Mouse (Mus musculus) lung, postnatal 0 days (tissue): ENCODE data around the gene Cdcp1. TPM values are rescaled to one million over a fixed set of nuclear protein-coding genes. Genes with fewer than 3 reads are reported as not detected.
A peak's percentile ranks its signal among the peaks of the same experiment; 100 is the strongest.

ENCODE experiments used
- ATAC-seq: fragments of 200-750 bp; cut with Nextera tagmentation; 2 replicates; pipeline ENCODE4 v1.8.0; 2017; ENCODE audit warnings: moderate library complexity
- DNase-seq: peaks from one replicate; pipeline ENCODE4 v3.0.0-alpha.2; 2016; ENCODE audit warnings: low spot score
- H3K27ac ChIP-seq: fragments of 300-500 bp; sonication (generic); 2 replicates; pipeline ENCODE4 v1.5.1; 2014; ENCODE audit warnings: antibody characterized with exemption, mild to moderate bottlenecking, low read length, mixed read lengths
- H3K27me3 ChIP-seq: fragments of 300-500 bp; sonication (generic); replicated peaks from 2 replicates; pipeline ENCODE4 v1.6.1; 2014; ENCODE audit warnings: low read length, mixed read lengths; ENCODE audit not compliant: insufficient read depth
- H3K36me3 ChIP-seq: fragments of 300-500 bp; sonication (generic); 2 replicates; pipeline ENCODE4 v1.6.1; 2014; ENCODE audit warnings: low read length, mixed read lengths; ENCODE audit not compliant: insufficient read depth
- H3K4me1 ChIP-seq: fragments of 300-500 bp; sonication (generic); 2 replicates; pipeline ENCODE4 v1.6.1; 2014; ENCODE audit warnings: antibody characterized with exemption, low read depth, low read length, mixed read lengths; ENCODE audit not compliant: insufficient read depth
- H3K4me2 ChIP-seq: fragments of 300-500 bp; sonication (generic); replicated peaks from 2 replicates; pipeline ENCODE4 v1.6.1; 2014; ENCODE audit warnings: low read depth, mild to moderate bottlenecking, low read length, moderate library complexity, mixed read lengths
- H3K4me3 ChIP-seq: fragments of 300-500 bp; sonication (generic); 2 replicates; pipeline ENCODE4 v1.5.1; 2014; ENCODE audit warnings: low read depth, low read length
- H3K9ac ChIP-seq: fragments of 300-500 bp; sonication (generic); replicated peaks from 2 replicates; pipeline ENCODE4 v1.6.1; 2014; ENCODE audit warnings: low read depth, mild to moderate bottlenecking
- H3K9me3 ChIP-seq: fragments of 300-500 bp; sonication (generic); 2 replicates; pipeline ENCODE4 v1.6.1; 2016; ENCODE audit warnings: low read length, mixed read lengths
- CTCF ChIP-seq: IDR thresholded peaks from 2 replicates; pipeline ENCODE4 v1.5.1; 2016; ENCODE audit warnings: antibody characterized with exemption, mild to moderate bottlenecking
- EP300 ChIP-seq: IDR thresholded peaks from 2 replicates; pipeline ENCODE4 v1.6.1; 2016; ENCODE audit warnings: antibody characterized with exemption, mild to moderate bottlenecking, control low read depth
- WGBS: fragments of 180-500 bp; shearing (Covaris S2); extraction: QIAGEN DNeasy Blood & Tissue Kit; methylation state at CpG from one replicate; pipeline ENCODE4 v1.1.7; 2014; 5-methylcytosine and 5-hydroxymethylcytosine counted together
- polyA plus RNA-seq: library from polyadenylated mRNA; unstranded; fragments of >200 nt; fragmentation: Nextera tagmentation; extraction: Ambion mirVana; gene quantifications from 2 replicates; pipeline ENCODE4 v1.2.1, GENCODE M21; 2015

Cdcp1 gene
- polyA plus RNA-seq, 1 experiment from 2014 or later: 9.8 TPM

- 26% methylated on average over 4 of the region's 4 CpGs for WGBS
- peak; percentile 68 for DNase-seq
- Histone ChIP-seq H3K27ac (peak overlapping the region; percentile 77), H3K4me3 (no peak overlapping the region), H3K9me3 (no peaks in the 10 kb centered on the region), H3K4me2 (peak overlapping the region; percentile 11; the same call in 1 of the 2 replicates), H3K36me3 (no peaks in the 10 kb centered on the region), H3K27me3 (no peaks in the 10 kb centered on the region), H3K4me1 (peaks cover 11% of the 10 kb centered on the region; the same call in 1 of the 2 replicates), H3K9ac (no peak overlapping the region)
- ATAC-seq: peak; percentile 77
- TF ChIP-seq CTCF: no peak
- peak; percentile 45; the same call in 1 of the 2 replicates for TF ChIP-seq EP300
These were observed 22.6 kb upstream of the Cdcp1 start for GRCm38 (mm10) chr9:123238256-123239045.

DNA sequence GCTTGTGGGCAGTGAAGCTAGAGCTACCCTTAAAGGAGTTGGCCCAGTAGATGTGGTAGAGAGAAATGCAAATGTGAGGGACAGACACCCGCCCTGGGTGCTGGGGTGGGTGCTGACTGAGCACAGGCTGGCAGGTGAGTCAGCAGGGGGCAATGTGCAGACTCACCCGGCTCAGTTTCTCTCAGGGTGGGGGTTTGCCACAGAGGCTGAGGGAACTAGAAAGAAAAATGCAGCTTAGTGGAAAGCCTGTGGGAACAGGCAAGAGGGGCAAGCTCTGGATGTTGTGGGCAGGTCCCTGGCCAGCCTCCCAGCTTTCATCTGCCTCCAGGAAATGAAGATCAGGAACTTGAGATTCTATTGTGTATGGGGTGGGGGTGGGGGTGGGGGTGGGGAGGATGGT, 21.9 kb upstream of the Cdcp1 start:
- ATAC-seq (peak; percentile 79), DNase-seq (peak; percentile 68)
- no peak overlapping the region for H3K9ac ChIP-seq

GRCm38 (mm10) chr9:123235621-123236020, 19.8 kb upstream of the Cdcp1 start:
- no peak for DNase-seq
- peaks cover 11% of the 10 kb centered on the region; the same call in 1 of the 2 replicates for H3K4me1 ChIP-seq
- no peak overlapping the region for H3K4me3 ChIP-seq
- no peaks in the 10 kb centered on the region for H3K36me3 ChIP-seq
- WGBS: 26% methylated on average over 3 of the region's 3 CpGs
- ATAC-seq: no peak
- no peaks in the 10 kb centered on the region for H3K9me3 ChIP-seq
- H3K4me2 ChIP-seq: no peak overlapping the region
- no peaks in the 10 kb centered on the region for H3K27me3 ChIP-seq
- H3K27ac ChIP-seq: no peak overlapping the region
- no peak overlapping the region for H3K9ac ChIP-seq
- TF ChIP-seq EP300 (no peak), CTCF (no peak)

More for the DNA sequence above, 21.9 kb upstream of the Cdcp1 start:
- Histone ChIP-seq H3K9me3 (no peaks in the 10 kb centered on the region), H3K4me2 (no peak overlapping the region), H3K36me3 (no peaks in the 10 kb centered on the region), H3K4me3 (no peak overlapping the region), H3K4me1 (peaks cover 11% of the 10 kb centered on the region; the same call in 1 of the 2 replicates), H3K27me3 (no peaks in the 10 kb centered on the region), H3K27ac (peak overlapping the region; percentile 77)
- WGBS: 18% methylated on average over 2 of the region's 2 CpGs
- TF ChIP-seq EP300: no peak

- no peak overlapping the region for H3K27ac ChIP-seq
- H3K27me3 ChIP-seq: no peaks in the 10 kb centered on the region
- DNase-seq (peak; percentile 36), ATAC-seq (no peak; the same call in 1 of the 2 replicates)
- no peak overlapping the region for H3K4me2 ChIP-seq
- no peak overlapping the region for H3K9ac ChIP-seq
- no peak overlapping the region for H3K4me3 ChIP-seq
- H3K4me1 ChIP-seq: no peaks in the 10 kb centered on the region
- TF ChIP-seq EP300 (no peak), CTCF (no peak)
- no peaks in the 10 kb centered on the region for H3K36me3 ChIP-seq
- 62% methylated on average over 4 of the region's 4 CpGs for WGBS
- H3K9me3 ChIP-seq: no peaks in the 10 kb centered on the region
These were observed 14.0 kb upstream of the Cdcp1 start for GRCm38 (mm10) chr9:123229826-123230225.

GRCm38 (mm10) chr9:123228671-123229070, 12.8 kb upstream of the Cdcp1 start:
- no peak for TF ChIP-seq EP300

GRCm38 (mm10) chr9:123227106-123227750, 11.4 kb upstream of the Cdcp1 start:
- DNase-seq (no peak), ATAC-seq (no peak)
- Histone ChIP-seq H3K4me1 (no peaks in the 10 kb centered on the region), H3K27ac (no peak overlapping the region), H3K27me3 (no peaks in the 10 kb centered on the region), H3K9ac (no peak overlapping the region), H3K36me3 (no peaks in the 10 kb centered on the region), H3K9me3 (no peaks in the 10 kb centered on the region), H3K4me3 (no peak overlapping the region), H3K4me2 (no peak overlapping the region)
- no peak for TF ChIP-seq CTCF
- TF ChIP-seq EP300: no peak
- 67% methylated on average over 3 of the region's 3 CpGs for WGBS

More at GRCm38 (mm10) chr9:123228671-123229070, 12.8 kb upstream of the Cdcp1 start:
- Histone ChIP-seq H3K4me1 (no peaks in the 10 kb centered on the region), H3K4me3 (no peak overlapping the region), H3K9me3 (no peaks in the 10 kb centered on the region), H3K4me2 (no peak overlapping the region), H3K27ac (no peak overlapping the region), H3K27me3 (no peaks in the 10 kb centered on the region), H3K9ac (no peak overlapping the region), H3K36me3 (no peaks in the 10 kb centered on the region)
- no peak for ATAC-seq
- no peak for DNase-seq
